Mouse (Mus musculus) CH12.LX (cell line): ENCODE measurements at regions not wholly inside any gene's neighbourhood (a gene's known extent, or its start where the extent isn't known, plus 50 kb on each side); places are given as distances from the start of the nearest gene placed in this dataset.

ENCODE experiments used
- DNase-seq: peaks from one replicate; pipeline ENCODE4 v3.0.0-alpha.2; 2013; ENCODE audit errors: extremely low read depth
- H3K27ac ChIP-seq: 2 replicates; pipeline ENCODE4 v1.5.1; 2012; ENCODE audit warnings: low read depth, mild to moderate bottlenecking, control low read depth, moderate library complexity; ENCODE audit not compliant: insufficient read depth
- H3K27me3 ChIP-seq: replicated peaks from 2 replicates; pipeline ENCODE3; 2012; ENCODE audit warnings: inconsistent platforms
- H3K36me3 ChIP-seq, 2 experiments: replicated peaks in 1 of 2; 2 replicates each; pipeline versions ENCODE3 to v1.6.1; 2012; ENCODE audit warnings: inconsistent platforms in 1 of 2, low read length in 1 of 2, mild to moderate bottlenecking in 1 of 2, mixed read lengths in 1 of 2, moderate library complexity in 1 of 2; ENCODE audit not compliant: control insufficient read depth in 1 of 2, insufficient read depth in 1 of 2
- H3K4me1 ChIP-seq, 2 experiments: 2 replicates each; pipeline ENCODE4 v1.6.1; 2012; ENCODE audit warnings: inconsistent platforms in 1 of 2, moderate library complexity in 1 of 2; ENCODE audit not compliant: insufficient read depth in 2 of 2, control insufficient read depth in 1 of 2
- H3K4me2 ChIP-seq: 2 replicates; pipeline ENCODE4 v1.6.1; 2012; ENCODE audit warnings: low read depth, mild to moderate bottlenecking, control low read depth; ENCODE audit not compliant: poor library complexity, insufficient read depth, severe bottlenecking
- H3K4me3 ChIP-seq, 3 experiments: fragments of 150-350 bp in 1 of 3; sonication (generic) in 1 of 3; replicated peaks in 1 of 3; 2 replicates each; pipeline versions ENCODE3 to v1.5.1; 2011 to 2012; ENCODE audit warnings: low read depth in 2 of 3, low read length in 2 of 3, mild to moderate bottlenecking in 2 of 3, moderate library complexity in 2 of 3, control low read depth in 1 of 3, improper control_type of control experiment in 1 of 3, inconsistent platforms in 1 of 3, mixed read lengths in 1 of 3; ENCODE audit not compliant: poor library complexity in 1 of 3
- H3K79me2 ChIP-seq: replicated peaks from 2 replicates; pipeline ENCODE4 v1.6.1; 2012; ENCODE audit warnings: mild to moderate bottlenecking, moderate library complexity; ENCODE audit not compliant: control insufficient read depth, poor library complexity, insufficient read depth, severe bottlenecking; ENCODE audit errors: extremely low read depth
- H3K9ac ChIP-seq: 2 replicates; pipeline ENCODE4 v1.6.1; 2012; ENCODE audit warnings: low read depth, mild to moderate bottlenecking, control low read depth, moderate library complexity; ENCODE audit not compliant: insufficient read depth
- H3K9me3 ChIP-seq: replicated peaks from 2 replicates; pipeline ENCODE3; 2012; ENCODE audit warnings: low read length, inconsistent platforms, mixed read lengths
- CHD2 ChIP-seq: IDR thresholded peaks from 2 replicates; pipeline ENCODE4 v1.6.1; 2011; ENCODE audit warnings: low read length, improper control_type of control experiment
- EP300 ChIP-seq: IDR thresholded peaks from 2 replicates; pipeline ENCODE4 v1.6.1; 2011; ENCODE audit warnings: low read length, improper control_type of control experiment
- GABPA ChIP-seq: IDR thresholded peaks from 2 replicates; pipeline ENCODE4 v1.6.1; 2012; ENCODE audit warnings: low read depth, low read length, improper control_type of control experiment, inconsistent platforms; ENCODE audit not compliant: insufficient replicate concordance
- HCFC1 ChIP-seq: IDR thresholded peaks from 2 replicates; pipeline ENCODE4 v1.6.1; 2012; ENCODE audit warnings: low read depth, mild to moderate bottlenecking, inconsistent platforms, low read length, improper control_type of control experiment
- JUND ChIP-seq: conservative IDR thresholded peaks from 2 replicates; pipeline ENCODE4 v1.6.1; 2011; ENCODE audit warnings: low read depth, low read length, improper control_type of control experiment
- KAT2A ChIP-seq: IDR thresholded peaks from 2 replicates; pipeline ENCODE4 v1.6.1; 2012; ENCODE audit warnings: low read length, improper control_type of control experiment, inconsistent platforms; ENCODE audit not compliant: insufficient replicate concordance
- NELFE ChIP-seq: IDR thresholded peaks from 2 replicates; pipeline ENCODE4 v1.6.1; 2011; ENCODE audit warnings: low read depth, low read length, improper control_type of control experiment
- PAX5 ChIP-seq: IDR thresholded peaks from 2 replicates; pipeline ENCODE4 v1.6.1; 2012; ENCODE audit warnings: low read length, inconsistent platforms, mixed read lengths
- POLR2A ChIP-seq: IDR thresholded peaks from 2 replicates; pipeline ENCODE4 v1.6.1; 2011; ENCODE audit warnings: low read depth, mild to moderate bottlenecking, improper control_type of control experiment, low read length
- POLR2AphosphoS2 ChIP-seq: IDR thresholded peaks from 2 replicates; pipeline ENCODE4 v1.6.1; 2011; ENCODE audit warnings: low read depth, low read length, improper control_type of control experiment
- RAD21 ChIP-seq: IDR thresholded peaks from 2 replicates; pipeline ENCODE4 v1.6.1; 2011; ENCODE audit warnings: low read depth, mild to moderate bottlenecking, low read length, improper control_type of control experiment, moderate library complexity
- SIN3A ChIP-seq: IDR thresholded peaks from 2 replicates; pipeline ENCODE4 v1.6.1; 2012; ENCODE audit warnings: low read length, improper control_type of control experiment, inconsistent platforms
- TBP ChIP-seq: conservative IDR thresholded peaks from 2 replicates; pipeline ENCODE4 v1.6.1; 2011; ENCODE audit warnings: low read depth, low read length, improper control_type of control experiment
- USF2 ChIP-seq: conservative IDR thresholded peaks from 2 replicates; pipeline ENCODE4 v1.6.1; 2011; ENCODE audit warnings: low read depth, low read length, improper control_type of control experiment
- ZMIZ1 ChIP-seq: IDR thresholded peaks from 2 replicates; pipeline ENCODE4 v1.6.1; 2012; ENCODE audit warnings: low read depth, mild to moderate bottlenecking, inconsistent platforms, low read length, improper control_type of control experiment
- dilution Hi-C: fragments of 300-500 bp; cut with MboI; formaldehyde crosslinking; loops from 2 replicates; pipeline ENCODE4 v1.14.3; 2020; ENCODE audit warnings: low sequenced_read_pairs; ENCODE audit not compliant: extremely low pct_unique_long_range_greater_than_20kb, extremely low pct_ligation_motif_present
- in situ Hi-C: fragments of 300-500 bp; cut with MboI; formaldehyde crosslinking; loops from 3 replicates; pipeline ENCODE4 v1.14.3; 2019; ENCODE audit warnings: low sequenced_read_pairs, low pct_ligation_motif_present, low pct_unique_long_range_greater_than_20kb, mixed read lengths

DNA sequence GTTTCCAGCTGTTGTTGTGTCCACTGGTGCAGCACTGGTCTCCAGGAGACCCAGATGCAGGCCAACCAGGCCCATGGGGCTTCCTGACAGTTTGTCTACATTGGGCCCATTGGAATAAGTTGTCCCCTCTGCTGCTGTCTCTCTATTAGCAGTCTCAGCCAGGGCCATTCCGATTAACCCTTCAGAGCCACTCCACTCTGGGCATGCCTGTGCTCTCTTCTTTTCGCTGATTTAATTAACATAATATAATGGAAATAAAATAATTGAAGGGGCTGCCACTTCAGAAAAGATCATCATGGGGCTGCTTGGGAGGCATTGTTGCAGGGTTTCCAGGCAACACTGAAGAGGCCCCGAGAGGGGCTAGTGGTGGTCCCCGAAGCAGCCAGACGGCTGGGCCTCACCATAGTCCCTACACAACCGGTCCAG, 231.5 kb downstream of the Mycn start (continued):
- TF ChIP-seq RAD21: no peak
- no peak for TF ChIP-seq POLR2AphosphoS2

DNA sequence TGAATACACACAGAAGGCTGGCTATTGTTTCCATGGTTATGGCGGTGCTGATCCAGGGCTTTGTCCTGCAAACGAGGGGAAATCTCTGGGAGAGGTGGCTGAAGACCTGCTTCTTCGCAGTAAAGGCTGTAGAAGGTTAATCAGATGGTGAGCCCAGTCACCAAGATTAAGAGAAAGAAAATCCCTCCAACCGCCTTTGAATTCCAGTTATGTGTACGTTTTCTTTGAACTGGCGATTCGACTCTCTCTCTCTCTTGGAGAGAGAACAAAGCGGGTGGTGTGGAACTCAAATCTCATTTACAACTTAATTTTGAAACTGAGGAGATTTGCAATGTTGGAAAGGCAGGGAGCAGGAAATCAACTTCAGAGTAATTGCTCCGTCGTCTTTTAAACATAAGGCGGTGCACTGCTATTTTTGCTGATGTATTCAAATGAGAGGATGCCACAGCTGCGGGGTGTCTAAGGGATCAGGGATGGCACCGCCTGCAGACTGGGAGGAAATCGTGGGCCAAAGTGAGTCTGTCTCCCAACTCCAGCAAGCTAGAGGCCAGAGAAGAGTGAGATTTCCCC, 232.7 kb downstream of the Mycn start:
- no peaks in the 10 kb centered on the region for H3K79me2 ChIP-seq
- dilution Hi-C loops: no loop called here
- no peak overlapping the region for H3K4me3 ChIP-seq
- in situ Hi-C loops: no loop called here
- H3K4me2 ChIP-seq: no peak overlapping the region
- no peaks in the 10 kb centered on the region for H3K4me1 ChIP-seq
- H3K36me3 ChIP-seq: no peaks in the 10 kb centered on the region
- H3K9me3 ChIP-seq: peaks cover 3% of the 10 kb centered on the region
- no peak for TF ChIP-seq JUND
- TF ChIP-seq HCFC1: no peak
- no peak for TF ChIP-seq NELFE
- no peak for TF ChIP-seq CHD2
- no peak for TF ChIP-seq TBP
- no peak for TF ChIP-seq USF2
- no peak for TF ChIP-seq PAX5
- no peak for TF ChIP-seq KAT2A
- TF ChIP-seq GABPA: no peak
- TF ChIP-seq, all 38 proteins: peak for 0
- H3K27ac ChIP-seq: no peak overlapping the region
- DNase-seq: no peak
- no peak overlapping the region for H3K9ac ChIP-seq
- H3K27me3 ChIP-seq: no peaks in the 10 kb centered on the region

DNA sequence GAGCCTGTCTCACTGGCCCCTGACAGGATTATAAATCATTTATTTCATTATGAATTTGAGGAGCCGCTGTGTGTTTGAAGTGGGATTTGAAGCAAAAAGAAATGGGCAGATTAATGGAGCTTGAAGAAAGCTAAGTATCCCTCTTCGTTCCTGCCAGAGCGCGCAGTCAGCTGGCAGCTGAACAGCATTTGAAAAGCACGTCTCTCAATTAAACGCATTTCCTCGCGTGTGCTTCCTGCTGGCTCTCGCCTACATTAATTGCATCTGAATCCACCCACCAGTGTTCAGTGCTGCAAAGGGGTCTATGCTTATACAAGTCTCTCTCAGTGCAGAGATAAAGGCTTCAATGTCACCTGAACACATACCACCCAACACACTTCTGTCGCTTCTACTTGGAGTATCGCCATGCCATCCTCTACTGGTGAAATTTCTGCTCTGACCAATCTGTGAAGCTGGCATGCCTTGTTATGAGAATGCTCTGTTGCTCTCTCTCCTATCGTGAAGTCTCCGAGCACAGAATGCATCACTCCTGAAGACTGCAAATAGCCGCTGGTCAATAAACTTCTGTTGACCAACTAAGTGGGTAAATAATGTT, 235.3 kb downstream of the Mycn start:
- H3K4me2 ChIP-seq: no peak overlapping the region
- TF ChIP-seq POLR2AphosphoS2: no peak
- TF ChIP-seq SIN3A: no peak
- TF ChIP-seq ZMIZ1: no peak
- TF ChIP-seq EP300: no peak
- no peak for TF ChIP-seq NELFE
- TF ChIP-seq POLR2A: no peak
- H3K79me2 ChIP-seq: no peaks in the 10 kb centered on the region
- no peak for DNase-seq
- no peak overlapping the region for H3K9ac ChIP-seq
- in situ Hi-C loops: no loop called here
- no peaks in the 10 kb centered on the region for H3K36me3 ChIP-seq
- peaks cover 3% of the 10 kb centered on the region for H3K9me3 ChIP-seq
- dilution Hi-C loops: no loop called here
- no peak overlapping the region for H3K4me3 ChIP-seq
- no peaks in the 10 kb centered on the region for H3K27me3 ChIP-seq
- no peaks in the 10 kb centered on the region for H3K4me1 ChIP-seq
- H3K27ac ChIP-seq: no peak overlapping the region
